Mouse (Mus musculus) brain, embryonic 14.5 days (tissue): ENCODE measurements at regions not wholly inside any gene's neighbourhood (a gene's known extent, or its start where the extent isn't known, plus 50 kb on each side); places are given as distances from the start of the nearest gene placed in this dataset.

Experiments
- DNase-seq: peaks from one replicate; pipeline ENCODE4 v3.0.0-alpha.2; 2011; ENCODE audit warnings: low read depth
- CTCF ChIP-seq: fragments of 200-500 bp; IDR thresholded peaks from 2 replicates; pipeline ENCODE4 v1.5.1; 2012; ENCODE audit warnings: inconsistent platforms, mild to moderate bottlenecking, moderate library complexity, borderline replicate concordance; ENCODE audit not compliant: insufficient read depth, insufficient read length; ENCODE audit errors: extremely low read depth
- POLR2A ChIP-seq: fragments of 200-500 bp; IDR thresholded peaks from 2 replicates; pipeline ENCODE4 v1.6.1; 2012; ENCODE audit warnings: mild to moderate bottlenecking, inconsistent platforms, borderline replicate concordance; ENCODE audit not compliant: poor library complexity, insufficient read depth, insufficient read length, severe bottlenecking; ENCODE audit errors: extremely low read depth

- TF ChIP-seq POLR2A = no peak
- no peak for TF ChIP-seq CTCF
- DNase-seq = peak; percentile 87
These were observed 277.2 kb upstream of the Tshz3 start for GRCm38 (mm10) chr7:36420741-36421140.

DNA sequence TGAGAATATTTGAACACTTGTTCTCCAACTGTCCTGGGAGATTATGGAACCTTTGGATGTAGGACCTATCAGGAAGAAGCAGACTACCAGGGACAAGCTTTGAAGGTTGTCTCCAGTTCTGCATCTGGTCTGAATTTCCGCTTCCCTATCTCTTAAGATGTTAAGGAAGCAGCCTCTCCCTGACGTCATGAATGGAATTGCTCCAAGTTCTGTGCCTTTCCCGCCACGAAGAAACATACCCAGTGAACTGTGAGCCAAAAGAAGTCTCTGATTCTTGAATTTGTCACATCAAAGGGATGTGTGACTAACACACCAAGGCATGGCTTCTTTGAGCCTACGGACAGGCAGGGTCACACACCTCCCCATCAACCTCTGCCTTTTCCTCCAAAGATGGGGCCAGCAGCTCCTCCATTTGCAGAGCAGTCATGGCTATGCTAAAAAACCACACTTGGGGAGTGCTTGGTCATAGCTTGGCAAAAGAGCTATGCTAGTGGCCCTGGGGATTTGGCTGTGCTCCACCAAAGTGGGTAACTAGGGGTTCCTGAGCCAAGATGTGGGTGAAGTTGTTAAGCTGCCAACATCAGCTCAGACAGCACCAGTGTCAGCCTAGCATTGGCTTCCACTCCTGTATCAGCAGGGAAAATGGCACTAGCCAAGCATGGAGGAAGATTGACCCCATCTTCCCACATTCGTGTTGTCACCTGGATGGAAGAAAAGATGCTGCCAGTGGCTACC lies 248.6 kb upstream of the Tshz3 start:
- peak; percentile 37 for DNase-seq

DNA sequence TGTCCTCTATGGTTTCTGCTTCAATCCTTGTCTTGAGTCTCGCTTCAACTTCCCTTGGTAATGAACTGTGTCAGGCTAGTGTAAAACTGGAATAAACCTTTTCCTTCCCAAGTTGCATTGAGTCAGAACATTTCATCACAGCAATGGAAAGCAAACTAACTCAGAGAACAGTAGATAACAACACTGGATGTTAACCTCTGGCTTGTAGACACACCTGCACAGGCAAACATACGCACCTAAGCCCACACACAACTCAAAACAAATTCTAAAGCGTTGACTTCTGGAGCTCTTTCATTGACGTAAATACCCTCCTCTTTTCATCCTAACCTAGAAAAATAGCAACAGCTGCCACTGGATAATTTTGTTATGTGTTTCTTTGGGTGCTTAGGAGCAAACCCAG lies 244.1 kb upstream of the Tshz3 start:
- DNase-seq = no peak
- no peak for TF ChIP-seq POLR2A
- TF ChIP-seq CTCF = no peak

More for the DNA sequence above, 248.6 kb upstream of the Tshz3 start:
- TF ChIP-seq CTCF (no peak), POLR2A (no peak)

DNA sequence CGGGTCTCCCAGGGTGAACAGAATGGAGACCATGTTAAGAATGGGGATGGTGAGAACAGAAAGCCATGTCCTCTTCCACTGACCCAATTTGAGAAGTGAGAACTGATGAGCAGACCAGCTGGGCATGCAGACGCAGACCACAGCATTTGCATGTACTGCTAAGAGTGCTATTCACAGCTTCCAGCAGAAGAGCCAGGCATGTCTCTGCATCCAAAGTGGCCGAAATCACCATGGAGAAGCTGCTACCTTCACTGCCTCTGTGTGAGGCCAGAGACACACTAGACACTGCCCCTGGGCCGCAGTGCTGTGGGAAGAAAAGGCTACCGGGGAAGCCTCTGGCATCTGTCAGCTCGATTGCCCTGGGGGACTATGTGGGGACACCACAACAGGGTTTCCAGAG lies 241.8 kb upstream of the Tshz3 start:
- DNase-seq = no peak
- TF ChIP-seq CTCF (no peak), POLR2A (no peak)

- DNase-seq = no peak
- TF ChIP-seq CTCF (no peak), POLR2A (no peak)
These were observed 235.5 kb upstream of the Tshz3 start for GRCm38 (mm10) chr7:36462422-36462833.

DNA sequence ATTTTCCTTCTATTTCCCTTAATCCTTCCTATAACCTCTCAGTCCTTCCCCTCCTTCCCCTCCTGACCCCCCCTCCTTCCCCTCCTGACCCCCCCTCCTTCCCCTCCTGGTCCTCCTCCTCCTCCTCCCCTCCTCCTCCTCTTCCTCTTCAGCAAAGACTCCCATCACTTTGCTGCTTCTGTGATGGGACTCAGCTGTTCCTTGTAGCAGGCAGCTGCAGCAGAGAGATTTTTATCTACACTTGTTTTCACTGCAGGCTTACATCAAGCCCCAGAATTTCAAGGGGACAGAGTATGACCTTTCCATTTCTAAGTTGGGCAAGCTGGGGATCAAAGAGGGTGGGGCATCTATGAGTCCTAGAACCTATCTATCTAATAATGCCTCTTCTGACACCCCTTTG lies 228.5 kb upstream of the Tshz3 start:
- no peak for TF ChIP-seq CTCF
- no peak for TF ChIP-seq POLR2A
- DNase-seq = no peak

DNA sequence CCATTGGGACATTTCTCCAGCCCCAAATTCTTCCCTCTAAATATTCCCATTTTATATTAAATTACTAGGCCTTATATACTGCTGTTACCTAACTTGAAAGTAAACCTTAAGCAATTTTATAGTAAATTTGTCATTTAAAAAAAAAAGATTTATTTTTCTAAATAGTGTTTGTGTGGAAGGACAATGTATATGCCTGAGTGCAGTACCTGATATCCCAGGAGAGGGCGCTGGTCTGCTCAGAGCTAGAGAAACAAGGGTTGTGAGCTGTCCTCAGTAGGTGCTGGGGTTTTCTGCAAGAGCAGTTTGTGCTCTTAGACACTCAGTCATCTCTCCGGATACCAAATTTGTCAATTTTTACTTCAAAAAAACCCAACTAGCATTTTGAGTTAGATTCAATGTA lies 224.4 kb upstream of the Tshz3 start:
- no peak for TF ChIP-seq POLR2A
- TF ChIP-seq CTCF = peak; percentile 15; the same call in 1 of the 2 replicates
- DNase-seq = no peak

DNA sequence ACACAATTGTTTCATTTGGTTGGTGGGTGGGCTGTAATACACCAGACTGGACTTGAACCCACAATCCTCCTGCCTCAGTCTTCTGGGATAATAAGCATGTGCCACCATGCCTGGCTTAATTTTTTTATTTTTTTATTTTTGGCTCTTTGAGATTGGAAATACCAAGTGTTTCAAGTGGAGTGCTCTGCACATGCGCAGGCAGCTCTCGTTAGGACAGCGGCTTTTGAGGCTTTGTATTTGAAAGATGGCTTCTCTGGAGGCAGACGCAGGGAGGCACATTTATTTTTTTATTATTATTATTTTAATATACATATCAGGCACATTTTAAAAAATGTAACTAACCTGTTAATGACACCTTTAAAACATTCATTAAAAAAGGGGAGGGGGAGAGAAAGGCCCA lies 221.5 kb upstream of the Tshz3 start:
- DNase-seq = peak; percentile 73
- no peak for TF ChIP-seq CTCF
- no peak for TF ChIP-seq POLR2A

DNA sequence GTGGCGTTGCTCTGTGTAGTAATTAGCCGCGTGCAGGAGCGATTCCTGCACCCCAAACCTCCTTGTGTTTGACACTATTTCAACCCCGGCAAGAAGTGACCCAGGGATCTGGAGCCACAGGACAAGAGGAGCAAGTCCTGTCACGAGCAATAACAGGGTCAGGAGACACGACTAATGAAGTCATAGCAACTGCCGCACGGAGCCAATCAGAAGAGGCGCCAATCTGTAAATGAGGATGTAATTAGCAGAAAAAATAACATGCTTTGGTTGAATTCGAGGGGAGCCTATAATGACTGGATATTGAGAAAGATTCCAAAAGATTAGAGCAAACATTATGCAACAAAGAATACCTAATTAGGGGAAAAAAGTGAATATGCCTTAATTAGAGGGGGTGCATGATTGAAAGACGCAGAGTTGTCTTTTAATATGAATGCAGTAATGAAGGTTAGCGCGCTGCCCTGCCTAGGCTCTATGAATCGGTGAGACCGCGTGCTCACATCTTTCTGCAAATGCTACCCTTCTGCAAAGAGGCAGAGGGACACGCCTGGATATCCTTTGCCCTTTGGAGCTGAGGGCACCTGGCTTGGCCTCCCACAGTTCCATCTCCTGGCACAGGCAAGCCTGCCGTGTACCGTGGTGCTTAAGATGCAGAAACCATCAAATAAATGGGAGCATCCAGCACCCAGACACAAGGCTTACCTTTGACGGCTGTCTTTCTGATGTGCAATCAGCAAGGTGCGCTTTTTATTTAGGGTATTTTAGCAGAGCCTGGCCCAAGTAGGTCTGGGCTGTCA lies 220.9 kb upstream of the Tshz3 start:
- peak; percentile 88 for DNase-seq
- TF ChIP-seq POLR2A (no peak), CTCF (no peak)

DNA sequence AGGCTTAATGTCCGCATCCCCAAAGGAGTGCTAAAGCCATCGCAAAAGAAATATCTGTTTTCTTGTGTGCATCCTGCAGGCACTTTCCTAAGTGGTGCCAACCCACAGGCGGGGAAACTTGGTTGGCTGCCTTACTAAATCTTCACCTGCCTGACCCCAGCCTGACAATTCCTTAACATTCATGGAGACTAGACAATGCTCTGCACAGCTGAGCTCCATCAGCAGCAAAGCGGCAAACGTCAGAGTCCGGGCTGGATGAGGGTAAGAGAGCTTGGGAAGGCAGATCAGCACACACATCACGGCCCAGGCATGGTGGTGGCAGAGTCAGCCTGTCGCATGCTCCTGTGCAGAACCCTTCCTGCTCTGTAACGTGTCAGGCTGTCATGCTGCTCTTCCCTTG lies 209.8 kb upstream of the Tshz3 start:
- DNase-seq = no peak
- TF ChIP-seq CTCF = no peak
- no peak for TF ChIP-seq POLR2A

- peak; percentile 29 for DNase-seq
- no peak for TF ChIP-seq CTCF
These were observed 206.7 kb upstream of the Tshz3 start for GRCm38 (mm10) chr7:36491173-36491581.
